Mouse (Mus musculus) myocyte (in vitro differentiated cells): ENCODE results near the gene Oprl1.
A peak's percentile ranks its signal among the peaks of the same experiment; 100 is the strongest.

ENCODE experiments used
- CEBPB ChIP-seq: IDR thresholded peaks from 2 replicates; pipeline ENCODE4 v1.6.1; 2011; ENCODE audit warnings: mild to moderate bottlenecking, moderate library complexity; ENCODE audit not compliant: poor library complexity, insufficient read depth, severe bottlenecking
- E2F4 ChIP-seq: IDR thresholded peaks from one replicate; pipeline ENCODE4 v1.6.1; 2011; ENCODE audit warnings: mild to moderate bottlenecking, control low read depth, moderate library complexity; ENCODE audit not compliant: insufficient read depth
- MAX ChIP-seq: IDR thresholded peaks from one replicate; pipeline ENCODE4 v1.6.1; 2011; ENCODE audit warnings: low read depth, mild to moderate bottlenecking, control low read depth
- MYOD1 ChIP-seq, 3 experiments: IDR thresholded peaks; one replicate each; pipeline ENCODE4 v1.6.1; 2011; ENCODE audit warnings: control low read depth in 2 of 3, low read depth in 2 of 3, mild to moderate bottlenecking in 2 of 3, moderate library complexity in 1 of 3; ENCODE audit not compliant: insufficient read length in 2 of 3, control insufficient read depth in 1 of 3
- POLR2A ChIP-seq: IDR thresholded peaks from one replicate; pipeline ENCODE4 v1.6.1; 2011; ENCODE audit warnings: low read depth, mild to moderate bottlenecking, control low read depth, moderate library complexity; ENCODE audit not compliant: insufficient read length
- POLR2AphosphoS2 ChIP-seq: IDR thresholded peaks from one replicate; pipeline ENCODE4 v1.6.1; 2011; ENCODE audit warnings: low read depth, control low read depth; ENCODE audit not compliant: insufficient read length
- SRF ChIP-seq: IDR thresholded peaks from one replicate; pipeline ENCODE4 v1.6.1; 2011; ENCODE audit warnings: low read depth; ENCODE audit not compliant: control insufficient read depth, insufficient read length
- TCF12 ChIP-seq: IDR thresholded peaks from one replicate; pipeline ENCODE4 v1.6.1; 2011; ENCODE audit warnings: mild to moderate bottlenecking, control low read depth; ENCODE audit not compliant: poor library complexity, insufficient read depth, severe bottlenecking
- TCF3 ChIP-seq: IDR thresholded peaks from one replicate; pipeline ENCODE4 v1.6.1; 2011; ENCODE audit warnings: low read depth, control low read depth; ENCODE audit not compliant: insufficient read length
- USF1 ChIP-seq: IDR thresholded peaks from one replicate; pipeline ENCODE4 v1.6.1; 2011; ENCODE audit warnings: low read depth, mild to moderate bottlenecking, control low read depth, moderate library complexity

DNA sequence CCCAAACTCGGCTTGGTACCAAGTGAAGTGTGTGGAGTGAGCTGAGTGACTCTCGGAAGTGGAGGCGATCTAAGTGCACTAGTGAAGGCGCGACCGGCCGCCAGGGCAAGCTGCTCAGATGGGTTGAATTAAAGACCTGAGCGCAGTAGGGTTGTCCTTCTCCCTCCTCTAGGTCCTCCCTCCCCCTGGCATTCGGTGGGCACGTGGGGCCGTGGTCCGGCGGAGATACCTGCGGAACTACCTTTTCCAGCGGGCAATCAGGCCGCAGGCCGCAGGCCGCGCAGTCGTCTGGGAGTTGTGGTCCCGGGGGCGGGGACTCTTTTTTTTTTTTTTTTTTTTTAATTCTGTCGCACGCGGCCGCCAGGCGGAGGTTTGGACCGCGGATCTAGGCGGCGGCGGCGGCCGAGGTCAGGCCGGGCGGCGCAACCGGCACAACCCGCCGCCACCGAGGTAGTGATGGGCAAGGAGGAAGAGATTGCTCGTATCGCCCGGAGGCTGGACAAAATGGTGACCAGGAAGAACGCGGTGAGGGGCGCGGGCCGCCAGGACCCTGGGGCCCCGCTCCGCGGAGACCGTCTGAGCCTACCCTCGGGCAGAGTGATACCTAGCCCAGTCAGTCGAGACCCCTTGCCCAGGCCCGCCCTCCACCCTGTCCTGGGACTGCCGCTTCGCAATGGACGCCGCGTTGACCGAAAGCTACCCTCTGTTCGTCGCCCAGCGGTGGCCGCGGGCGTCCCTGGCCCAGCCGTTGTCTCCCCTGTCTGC is 34.7 kb upstream of the Oprl1 start, which contains the start of gene Tcea2:
- TF ChIP-seq USF1: no peak
- peak; percentile 68 for TF ChIP-seq POLR2A
- no peak for TF ChIP-seq POLR2AphosphoS2
- no peak for TF ChIP-seq MYOD1 (IDR thresholded peaks at IDR 0.05; ENCODE audit: control insufficient read depth in 1 of 3, insufficient read length in 2 of 3, low read depth in 2 of 3)
- TF ChIP-seq MAX: no peak
- no peak for TF ChIP-seq SRF
- TF ChIP-seq TCF12: no peak
- no peak for TF ChIP-seq TCF3
- TF ChIP-seq CEBPB: no peak
- no peak for TF ChIP-seq E2F4
